Mouse (Mus musculus) retina, embryonic 14.5 days (tissue): Measurements from ENCODE around the gene Fam45a.

Experiments used
- DNase-seq: peaks from one replicate; pipeline ENCODE4 v3.0.0-alpha.2; 2015; ENCODE audit warnings: low spot score

Gene Fam45a

DNA sequence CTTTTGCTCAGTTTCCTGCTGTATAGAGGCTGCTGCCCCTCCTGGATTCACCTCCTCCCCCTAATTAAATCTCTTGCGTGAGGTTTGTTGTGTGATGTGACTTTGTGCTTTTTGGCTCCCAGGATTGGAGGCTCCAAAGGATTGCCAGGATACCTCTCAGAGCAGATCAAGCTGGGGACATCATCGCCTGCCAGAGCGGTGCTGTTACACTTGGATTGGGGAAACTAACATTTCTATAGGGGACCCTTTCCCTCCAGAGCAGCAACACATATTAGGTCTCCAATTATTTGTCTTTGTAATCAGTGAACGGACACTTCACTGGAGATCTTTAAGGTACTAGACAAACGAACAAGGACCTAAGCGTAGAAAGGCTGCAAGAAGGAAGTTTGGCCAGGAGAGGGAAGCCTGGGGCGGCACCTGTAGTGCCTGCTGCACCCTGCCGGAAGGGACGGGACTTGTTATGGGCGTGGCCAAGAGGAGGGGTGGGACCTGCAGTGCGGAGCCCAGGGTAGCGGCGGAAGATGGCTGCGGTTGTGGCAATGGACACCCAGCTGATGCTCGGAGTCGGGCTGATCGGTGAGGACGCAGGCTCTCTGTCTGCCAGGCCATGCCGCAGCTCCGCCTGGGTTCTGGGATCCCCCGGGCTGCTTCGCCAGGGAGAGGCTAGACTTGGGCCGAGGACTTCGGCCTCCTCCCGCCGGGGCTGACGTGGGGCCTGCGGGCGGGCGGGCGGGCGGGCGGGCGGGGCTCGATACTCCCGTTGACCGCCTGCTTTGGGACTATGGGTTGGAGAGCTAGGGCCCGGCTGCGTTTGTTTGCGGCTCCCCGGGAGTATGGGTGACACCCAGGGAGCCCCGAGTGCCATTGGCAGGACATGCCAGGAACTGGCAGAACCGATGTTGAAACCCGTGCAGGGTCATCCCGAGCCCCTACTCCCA lies at the start of gene Fam45a:
Gene Fam45a (plus strand): TSS at position 488 of the 938 bp plus-strand sequence.
- DNase-seq: peak; percentile 93

DNA sequence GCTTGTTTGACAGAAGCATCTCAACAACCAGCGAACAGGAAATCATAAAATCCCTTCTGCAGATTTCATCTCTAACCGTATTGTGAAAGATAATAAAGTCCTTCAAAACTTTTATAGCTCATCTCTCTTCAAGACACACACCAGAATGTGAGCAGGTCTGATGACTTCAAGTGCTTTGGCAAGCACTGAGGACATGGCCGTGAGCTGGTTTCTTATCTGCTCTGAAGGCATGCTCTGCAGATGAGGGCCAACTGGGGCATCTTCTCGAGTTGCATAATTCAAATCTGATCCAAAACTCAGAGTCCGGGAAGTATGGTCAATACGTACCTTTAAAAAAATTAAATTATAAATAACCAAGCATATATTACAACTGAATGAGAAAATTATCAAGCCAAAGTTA lies 38.0 kb upstream of the Fam45a start:
- no peak for DNase-seq

DNA sequence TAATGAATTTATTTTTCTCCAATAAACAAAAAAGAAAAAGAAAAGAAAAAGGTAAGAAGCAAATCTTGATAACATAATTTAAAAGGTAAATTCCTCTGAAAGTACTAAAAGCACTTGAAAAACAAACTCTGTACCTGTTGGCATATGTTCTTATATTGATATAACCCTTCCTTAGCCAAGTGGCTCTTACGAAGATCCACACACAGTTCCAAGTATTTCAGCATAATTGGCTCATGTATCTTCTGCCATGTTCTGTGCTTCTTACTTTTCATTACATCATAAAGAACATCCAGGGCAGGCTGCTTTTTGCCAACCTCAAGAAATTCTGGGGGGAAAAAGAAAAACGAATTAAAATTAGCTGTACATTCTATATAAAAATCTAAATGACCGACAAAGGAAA lies 29.4 kb upstream of the Fam45a start:
- no peak for DNase-seq

DNA sequence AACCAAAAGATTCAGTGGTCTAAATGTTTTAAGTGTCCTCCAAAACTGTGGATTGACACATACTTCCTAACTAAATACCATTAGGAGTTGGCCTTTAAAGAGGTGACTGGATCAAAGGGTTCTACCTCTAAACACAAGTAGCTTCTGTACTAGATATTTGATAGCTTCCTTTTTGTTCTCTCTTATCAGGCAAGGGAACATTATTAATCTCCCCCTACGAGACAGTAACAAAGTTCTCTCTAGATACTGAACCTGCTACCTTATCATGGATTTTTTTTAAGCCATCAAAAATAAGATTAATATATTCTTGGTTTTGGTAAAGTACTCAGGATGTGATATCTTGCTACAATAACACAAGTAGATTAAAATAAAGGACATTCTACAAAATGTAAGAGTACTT lies 26.7 kb upstream of the Fam45a start:
- no peak for DNase-seq

DNA sequence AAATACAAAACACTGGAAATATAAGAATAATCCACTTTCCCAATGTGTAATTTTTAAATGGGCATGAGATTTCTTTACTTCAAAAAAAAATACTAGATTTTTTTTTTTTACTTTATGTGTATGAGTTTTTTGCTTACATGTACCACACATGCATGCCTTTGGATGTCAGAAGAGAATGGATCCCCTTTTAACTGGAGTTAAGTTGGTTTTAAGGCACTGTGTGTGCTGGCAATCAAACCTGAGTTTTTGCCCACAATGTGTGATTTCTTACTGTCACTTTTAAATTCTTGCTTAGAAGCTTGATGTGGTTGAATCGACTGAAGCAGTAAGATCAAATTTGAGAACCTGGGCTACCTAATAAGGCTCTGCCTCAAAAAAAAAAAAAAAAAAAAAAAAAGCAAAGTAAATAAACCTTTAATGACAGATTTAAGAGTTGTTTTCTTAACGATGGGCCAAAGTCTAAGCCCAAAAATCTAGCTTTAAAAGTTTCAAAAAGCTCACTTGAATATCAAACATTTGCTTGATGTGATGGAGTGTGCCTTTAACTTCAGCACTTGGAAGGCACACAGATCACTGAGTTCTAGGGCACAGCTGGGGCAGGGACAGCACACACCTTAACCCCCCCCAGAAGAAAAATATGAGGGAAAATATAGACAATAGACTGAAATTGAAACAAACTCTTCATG lies 23.8 kb upstream of the Fam45a start:
- no peak for DNase-seq

DNA sequence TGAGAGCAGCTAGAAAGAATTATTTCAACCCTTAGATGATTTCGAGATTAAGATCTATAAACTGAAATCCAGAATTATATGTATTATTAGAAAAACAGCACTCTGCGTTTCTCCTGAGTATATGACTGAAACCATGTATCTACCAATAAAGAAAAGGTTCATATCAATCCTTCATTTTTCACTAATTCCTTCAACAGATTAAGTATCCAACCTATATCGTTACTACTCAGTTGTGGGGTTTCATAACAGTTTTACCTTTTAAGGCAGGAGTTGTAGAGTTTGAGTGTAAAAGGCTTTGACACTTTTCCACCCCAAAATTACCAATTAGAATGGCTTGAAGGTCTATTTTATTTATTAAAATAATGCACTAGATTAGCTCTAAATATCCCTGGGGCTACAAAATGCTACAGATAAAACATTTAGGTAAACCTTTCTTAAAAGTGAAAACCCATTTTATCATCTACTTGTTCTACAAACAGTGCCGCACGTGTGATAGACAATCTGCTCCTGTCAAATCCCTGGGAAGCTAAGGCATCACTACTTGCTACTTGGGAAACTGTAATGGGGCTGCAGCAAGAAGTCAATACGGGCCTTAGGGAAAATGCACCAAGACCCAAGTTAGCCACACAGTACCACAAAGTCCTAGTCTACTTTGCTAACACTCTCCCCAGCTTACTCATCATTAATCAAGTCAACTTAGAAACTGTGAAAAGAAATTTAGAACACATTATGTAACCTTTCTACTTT lies 23.0 kb upstream of the Fam45a start:
- DNase-seq: no peak

DNA sequence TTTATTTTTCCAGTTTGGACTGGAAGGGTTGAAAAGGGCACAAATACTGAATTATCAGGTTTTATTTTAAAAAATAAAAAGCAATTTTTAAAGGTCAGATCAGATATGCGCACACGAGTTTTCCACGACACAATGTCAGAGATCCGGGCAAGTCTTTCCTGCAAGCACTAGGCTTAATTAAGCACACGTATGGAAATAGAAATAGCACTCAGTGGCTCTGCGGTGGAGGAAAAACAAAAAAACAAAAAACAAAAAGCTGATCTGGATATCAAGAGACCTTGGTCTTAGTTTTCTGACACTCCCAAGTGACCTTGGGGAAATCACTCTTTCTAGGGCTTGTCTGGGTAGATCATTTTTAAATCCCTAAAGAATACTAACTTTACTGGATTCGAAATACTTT lies 21.9 kb upstream of the Fam45a start:
- no peak for DNase-seq

DNA sequence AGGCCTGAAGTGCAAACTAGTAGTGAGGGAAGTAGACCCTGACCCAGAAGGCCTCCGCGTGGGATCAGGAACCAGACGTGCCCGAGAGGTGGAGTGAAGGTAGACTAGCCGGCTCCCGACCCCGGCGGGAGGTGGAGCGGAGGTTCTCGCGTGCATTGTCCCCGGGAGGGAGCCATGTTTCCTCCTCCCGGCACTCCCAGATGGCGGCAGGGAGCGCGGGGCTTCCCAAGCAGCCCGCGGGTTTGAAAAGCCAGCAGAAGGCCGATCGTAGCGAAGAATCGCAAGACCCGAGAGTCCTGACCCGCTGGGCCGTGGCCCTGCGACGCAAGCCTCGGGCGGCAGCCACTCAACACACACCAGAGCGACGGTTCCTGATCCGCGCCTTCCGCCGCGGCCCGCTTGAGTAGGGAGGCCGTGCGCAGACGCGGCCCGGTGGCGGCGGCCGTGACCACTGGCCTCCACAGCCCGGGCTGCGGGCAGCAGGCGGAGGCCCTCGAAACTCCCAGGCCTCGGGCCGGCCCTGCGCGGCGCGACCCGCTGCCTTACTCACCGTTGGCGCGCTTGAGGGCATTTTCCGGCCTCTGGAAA lies 21.4 kb upstream of the Fam45a start:
- DNase-seq: peak; percentile 67

DNA sequence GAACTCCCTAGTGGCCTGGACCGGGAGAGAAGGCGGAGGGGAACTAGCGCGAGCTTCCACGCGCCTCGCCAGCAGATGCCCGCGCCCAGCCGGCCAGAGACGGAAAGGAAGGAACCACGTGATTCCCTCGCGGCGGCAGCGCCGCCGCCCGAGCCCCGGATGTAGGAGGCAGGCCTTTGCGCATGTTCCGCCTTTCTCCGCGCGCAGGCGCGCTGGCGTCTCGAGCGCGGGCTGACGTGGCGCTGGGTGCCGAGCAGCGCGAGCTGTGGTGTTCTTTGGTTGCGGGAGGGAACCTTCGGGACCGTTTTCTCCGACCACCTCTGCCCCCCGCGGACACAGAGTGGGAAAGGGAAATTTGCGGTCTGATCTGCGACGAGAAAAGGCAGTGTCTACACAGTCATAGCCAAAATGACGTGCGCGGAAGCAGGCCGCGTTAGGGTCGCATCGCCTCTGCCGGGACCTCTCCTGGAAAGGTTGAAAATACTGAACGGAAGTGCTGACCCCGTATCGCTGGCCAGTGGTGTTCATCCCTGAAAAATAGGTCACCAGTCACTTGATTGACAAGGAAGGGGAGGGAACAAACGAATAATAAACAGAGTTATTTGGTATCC lies 20.7 kb upstream of the Fam45a start, which contains the start of gene Eif3a:
Gene Eif3a (minus strand): TSS at position 108 of the 611 bp plus-strand sequence.
- peak; percentile 95 for DNase-seq

DNA sequence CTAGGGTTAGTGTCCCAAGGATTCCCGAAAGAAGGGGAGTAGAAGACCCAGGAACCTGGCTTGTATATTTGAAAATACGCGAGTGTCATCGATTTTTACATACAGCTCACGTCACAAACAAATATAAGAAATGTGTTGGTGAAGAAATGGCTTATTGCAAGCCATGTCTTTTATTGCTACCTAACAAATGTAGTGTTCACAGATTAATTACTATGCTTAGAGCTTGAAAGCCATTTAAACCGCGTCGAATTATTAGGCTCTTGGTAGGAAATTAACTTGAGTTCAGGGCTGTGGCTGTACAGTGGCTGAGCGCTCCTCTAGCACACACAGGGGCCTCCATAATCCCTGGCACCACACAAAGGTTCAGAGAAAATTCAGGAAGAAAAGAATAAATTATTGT lies 20.2 kb upstream of the Fam45a start:
- DNase-seq: no peak

DNA sequence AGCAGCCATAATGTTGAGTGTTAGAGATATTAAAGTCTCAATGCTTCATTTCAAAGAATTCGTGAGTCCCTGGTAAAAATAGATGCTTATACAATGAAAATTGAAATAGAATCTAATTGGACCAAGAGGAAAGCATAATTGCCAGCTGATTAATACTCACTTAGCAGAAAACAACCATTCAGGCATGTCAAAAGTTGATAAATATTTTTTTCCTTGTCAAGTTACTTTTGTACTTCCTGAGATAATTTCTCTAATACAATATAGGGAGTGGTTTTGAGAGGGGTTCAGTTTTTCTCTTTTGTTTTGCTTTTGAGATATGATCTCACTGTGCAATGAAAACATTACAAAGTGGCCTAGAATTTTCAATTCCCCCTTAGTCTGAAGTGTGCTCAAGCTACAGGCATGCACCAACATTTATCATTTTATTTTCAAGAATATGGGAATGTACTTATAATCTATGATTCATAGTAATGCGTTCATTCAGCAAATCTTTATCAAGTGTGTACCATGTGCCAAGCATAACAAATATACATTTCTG lies 18.1 kb upstream of the Fam45a start:
- DNase-seq: no peak

DNA sequence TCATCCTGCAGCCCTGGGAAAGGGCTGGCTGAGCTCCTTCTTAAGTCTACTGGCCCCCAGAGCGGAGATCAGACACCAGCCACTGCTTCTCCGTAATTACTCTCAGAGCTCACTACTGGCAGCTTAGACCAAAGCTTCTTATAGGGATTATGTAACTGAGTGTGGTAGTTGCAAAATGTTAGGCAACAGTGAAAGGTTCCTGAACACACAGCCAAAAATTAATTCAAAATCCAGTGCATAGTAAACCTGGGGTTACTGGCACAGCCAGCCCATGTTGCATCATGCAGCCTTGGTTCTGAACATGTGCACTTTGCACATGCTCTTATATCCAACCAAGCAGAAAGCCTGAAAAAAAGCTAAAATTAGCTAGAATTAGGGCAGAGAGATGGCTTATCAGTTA lies 16.1 kb upstream of the Fam45a start:
- no peak for DNase-seq

DNA sequence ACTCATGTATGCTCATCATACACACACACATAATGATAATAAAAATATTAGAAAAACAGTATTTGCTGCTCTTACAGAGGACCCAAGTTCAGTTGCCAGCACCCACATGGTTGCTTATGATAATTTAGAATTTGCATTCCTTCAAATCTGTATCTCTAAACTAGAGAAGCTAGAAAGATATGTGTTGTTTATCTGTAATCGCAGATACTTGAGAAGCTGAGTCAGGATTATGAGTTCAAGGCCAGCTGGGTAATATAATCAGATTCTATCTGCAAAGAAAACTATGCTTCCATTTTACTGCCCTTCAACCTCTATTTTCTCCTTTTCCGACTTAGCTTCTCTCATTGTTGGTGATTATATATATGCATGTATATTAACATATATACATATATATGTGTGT lies 14.0 kb upstream of the Fam45a start:
- DNase-seq: no peak

DNA sequence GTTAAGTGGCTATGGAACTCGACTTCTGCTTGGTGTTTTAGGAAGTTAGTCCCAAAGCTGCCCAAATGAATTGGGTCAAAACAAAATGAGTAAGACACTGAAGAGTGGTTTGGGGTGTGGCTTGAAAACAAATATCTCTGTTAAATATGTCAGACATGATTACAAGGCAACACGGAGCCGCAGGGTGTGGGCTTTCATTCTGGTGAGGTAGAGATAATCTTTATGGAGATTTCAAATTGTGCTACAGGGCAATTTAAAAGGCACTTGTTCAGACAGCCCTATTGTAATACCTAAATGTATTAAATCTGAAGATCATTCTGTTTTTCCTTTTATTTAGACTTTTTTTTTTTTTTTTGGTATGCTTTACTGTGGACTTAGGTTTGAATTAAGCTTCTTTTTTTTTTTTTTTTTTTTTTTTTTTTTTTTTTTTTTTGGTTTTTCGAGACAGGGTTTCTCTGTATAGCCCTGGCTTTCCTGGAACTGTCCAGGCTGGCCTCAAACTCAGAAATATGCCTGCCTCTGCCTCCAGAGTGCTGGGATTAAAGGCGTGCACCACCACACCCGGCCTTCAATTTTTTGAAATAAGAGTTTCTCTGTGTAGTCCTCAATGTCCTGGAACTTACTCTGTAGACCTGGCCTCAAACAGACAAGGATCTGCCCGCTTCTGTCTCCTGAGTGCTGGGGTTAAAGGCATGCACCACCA lies 11.4 kb upstream of the Fam45a start:
- no peak for DNase-seq

DNA sequence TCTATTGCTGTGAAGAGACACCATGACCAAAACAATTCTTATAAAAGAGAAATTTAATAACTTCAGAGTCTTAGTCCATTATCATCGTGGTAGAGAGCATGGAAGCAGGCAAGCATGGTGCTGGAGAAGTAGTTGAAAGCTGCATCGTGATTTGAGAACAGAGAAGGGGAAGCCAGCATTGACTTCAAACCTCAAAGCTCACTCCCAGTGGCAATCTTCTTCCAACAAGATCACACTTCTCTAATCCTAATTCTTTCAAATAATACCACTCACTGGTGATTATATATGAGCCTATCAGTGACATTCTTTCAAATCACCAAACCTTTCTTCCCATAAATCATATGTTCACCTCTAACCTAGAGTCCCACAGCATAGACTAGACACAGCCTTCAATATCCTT lies 6.5 kb upstream of the Fam45a start:
- DNase-seq: no peak

DNA sequence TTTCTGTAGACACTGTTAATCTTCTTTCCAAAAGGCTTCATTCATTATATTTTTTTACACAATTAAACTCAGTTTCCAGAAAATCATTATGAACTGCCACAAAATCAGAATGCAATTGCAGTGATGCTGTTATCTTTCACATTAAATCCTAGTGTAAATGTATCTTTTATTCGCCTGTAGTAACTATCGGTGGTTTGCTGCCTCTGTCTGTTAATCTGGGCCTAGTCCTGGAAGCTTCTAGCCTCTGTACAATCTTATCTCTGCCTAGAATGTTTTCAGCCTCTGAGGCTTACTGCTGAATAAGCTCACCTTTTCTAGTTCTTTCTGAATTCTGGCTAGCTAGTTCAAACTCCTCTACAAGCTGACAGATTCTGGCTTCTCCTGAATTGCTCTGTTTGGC lies 1.5 kb upstream of the Fam45a start:
- DNase-seq: no peak

DNA sequence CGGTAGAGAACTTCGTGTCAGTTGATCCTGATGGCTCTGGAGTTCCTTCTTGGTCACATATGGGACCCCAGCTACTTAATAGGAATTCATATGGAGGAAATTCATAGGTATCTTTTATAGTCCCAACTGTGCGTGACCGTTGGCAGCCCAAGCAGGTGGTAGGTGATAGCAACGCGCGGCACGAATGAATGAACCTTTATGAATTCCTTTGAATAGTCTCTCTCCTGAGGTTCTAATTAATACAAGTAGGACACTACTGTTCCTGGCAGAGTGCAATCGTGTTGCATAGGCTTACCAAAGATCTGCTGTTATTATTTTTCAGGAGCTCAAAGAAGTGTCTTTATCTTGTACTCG lies 628 bp downstream of the Fam45a start:
- DNase-seq: no peak

DNA sequence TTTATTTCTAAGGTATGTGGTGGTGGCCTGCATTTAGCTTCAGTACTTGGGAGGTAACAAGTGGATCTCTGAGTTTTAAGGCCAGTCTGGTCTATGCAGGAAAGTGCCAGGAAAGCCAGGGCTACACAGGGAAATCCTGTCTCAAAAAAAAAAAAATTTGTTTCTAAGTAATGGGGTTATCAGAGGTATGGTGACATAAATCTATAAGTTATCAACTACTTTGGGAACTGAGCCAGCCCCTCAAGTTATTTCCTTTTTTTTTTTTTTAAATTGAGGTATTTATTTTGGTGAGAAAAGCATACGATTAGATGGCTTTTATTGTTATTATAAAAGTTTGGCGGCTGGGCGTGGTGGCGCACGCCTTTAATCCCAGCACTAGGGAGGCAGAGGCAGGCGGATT lies 1.7 kb downstream of the Fam45a start:
- DNase-seq: no peak

DNA sequence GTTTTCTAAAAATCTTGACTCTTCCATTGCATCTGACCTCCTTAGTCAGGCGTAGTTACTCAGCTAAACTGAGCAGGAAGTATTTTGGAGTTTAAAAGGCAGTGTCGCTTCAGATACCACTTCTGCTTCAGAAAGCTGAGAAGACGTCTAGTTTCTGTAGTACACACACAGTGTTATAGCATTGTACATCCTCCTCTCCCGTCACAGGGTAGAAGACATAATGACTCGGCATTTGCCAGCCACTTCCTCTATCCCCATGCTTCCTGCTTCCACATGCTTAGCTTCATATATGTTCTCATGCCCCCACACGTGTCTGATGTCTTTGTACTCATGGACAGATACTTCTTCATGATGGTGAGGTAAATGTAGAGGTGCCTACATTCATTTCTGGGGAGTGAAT lies 7.3 kb downstream of the Fam45a start:
- DNase-seq: no peak

DNA sequence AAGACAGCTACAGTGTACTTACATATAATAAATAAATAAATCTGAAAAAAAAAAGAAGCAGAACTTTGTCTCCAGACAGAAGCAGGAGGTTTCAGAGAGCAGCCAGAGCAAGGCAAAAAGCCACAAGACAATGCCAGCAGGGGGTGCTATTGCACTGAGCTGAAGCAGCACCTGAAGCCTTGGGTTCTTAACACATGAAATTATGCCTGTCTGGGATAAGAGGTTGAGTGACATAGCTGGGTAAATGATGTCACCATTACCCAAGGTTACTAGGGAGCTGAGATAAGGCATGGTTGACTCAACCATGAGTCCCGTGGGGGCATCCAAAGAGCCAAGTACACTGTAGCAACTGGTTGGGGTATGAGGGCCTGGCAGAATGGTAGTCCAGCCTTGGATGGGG lies 26.4 kb downstream of the Fam45a start:
- peak; percentile 85 for DNase-seq

DNA sequence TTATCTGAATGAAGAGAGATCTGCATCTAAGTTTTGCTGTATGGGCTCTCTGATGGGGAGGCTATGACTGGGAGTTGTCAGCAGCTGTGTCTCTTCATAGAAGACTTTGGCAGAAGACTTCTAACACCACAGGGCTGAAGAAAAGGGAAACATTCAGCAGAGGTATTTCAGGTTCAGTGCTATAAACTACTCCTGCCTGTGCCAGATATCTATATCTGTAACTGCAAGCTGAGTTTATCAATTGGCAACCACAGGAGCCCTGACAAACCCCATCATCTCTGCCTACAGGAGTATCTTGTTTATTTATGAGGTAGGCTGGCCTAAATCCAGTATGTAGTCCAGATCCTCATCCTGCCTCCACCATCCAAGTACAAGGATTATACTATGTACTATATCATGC lies 31.9 kb downstream of the Fam45a start:
- no peak for DNase-seq
